Mouse (Mus musculus) thymus, adult 2 months (tissue): ENCODE data around the gene Ushbp1. TPM values are rescaled to one million over a fixed set of nuclear protein-coding genes. Genes with fewer than 3 reads are reported as not detected.

ENCODE experiments used
- DNase-seq: peaks from one replicate; pipeline ENCODE4 v3.0.0; 2021
- H3K27ac ChIP-seq: fragments of 200-500 bp; 2 replicates; pipeline ENCODE4 v1.5.1; 2012; ENCODE audit warnings: low read length, control low read depth; ENCODE audit not compliant: control insufficient read depth, insufficient read depth
- H3K27me3 ChIP-seq: fragments of 200-500 bp; 2 replicates; pipeline ENCODE4 v1.6.1; 2012; ENCODE audit warnings: mild to moderate bottlenecking, low read length, moderate library complexity, mixed read lengths; ENCODE audit not compliant: control insufficient read depth, insufficient read depth
- H3K36me3 ChIP-seq: fragments of 200-500 bp; 2 replicates; pipeline ENCODE4 v1.6.1; 2012; ENCODE audit warnings: mild to moderate bottlenecking, low read length, moderate library complexity; ENCODE audit not compliant: control insufficient read depth, insufficient read depth
- H3K4me1 ChIP-seq: fragments of 200-500 bp; replicated peaks from 2 replicates; pipeline ENCODE4 v1.6.1; 2012; ENCODE audit warnings: low read length; ENCODE audit not compliant: control insufficient read depth, insufficient read depth
- H3K4me3 ChIP-seq: fragments of 200-500 bp; 2 replicates; pipeline ENCODE4 v1.5.1; 2012; ENCODE audit warnings: mild to moderate bottlenecking, low read length, control low read depth, moderate library complexity; ENCODE audit not compliant: control insufficient read depth, insufficient read depth
- CTCF ChIP-seq: fragments of 200-500 bp; IDR thresholded peaks from 2 replicates; pipeline ENCODE4 v1.5.1; 2012; ENCODE audit warnings: mild to moderate bottlenecking, control low read depth, low read length, moderate library complexity, borderline replicate concordance; ENCODE audit not compliant: control insufficient read depth, poor library complexity, insufficient read depth; ENCODE audit errors: extremely low read depth
- POLR2A ChIP-seq: fragments of 200-500 bp; IDR thresholded peaks from 2 replicates; pipeline ENCODE4 v1.6.1; 2012; ENCODE audit warnings: mild to moderate bottlenecking, low read length, control low read depth, moderate library complexity; ENCODE audit not compliant: control insufficient read depth, poor library complexity, insufficient read depth; ENCODE audit errors: extremely low read depth
- WGBS: fragments of 180-500 bp; shearing (Covaris S2); methylation state at CpG from one replicate; pipeline ENCODE4 v1.1.7; 2018; 5-methylcytosine and 5-hydroxymethylcytosine counted together
- polyA plus RNA-seq: library from polyadenylated mRNA; depleted of rRNA; stranded (reverse); fragments of >200 nt; gene quantifications from 2 replicates; pipeline ENCODE4 v1.2.3, GENCODE M21; 2012

Gene Ushbp1
- polyA plus RNA-seq, 1 experiment: 13.6 TPM

- peak; percentile 97 for DNase-seq
Measured at GRCm38 (mm10) chr8:71371236-71371848, 24.3 kb downstream of the Ushbp1 start, which contains the start of gene Ocel1. TSS of gene Ocel1 (plus strand) at chr8:71371298.

DNA sequence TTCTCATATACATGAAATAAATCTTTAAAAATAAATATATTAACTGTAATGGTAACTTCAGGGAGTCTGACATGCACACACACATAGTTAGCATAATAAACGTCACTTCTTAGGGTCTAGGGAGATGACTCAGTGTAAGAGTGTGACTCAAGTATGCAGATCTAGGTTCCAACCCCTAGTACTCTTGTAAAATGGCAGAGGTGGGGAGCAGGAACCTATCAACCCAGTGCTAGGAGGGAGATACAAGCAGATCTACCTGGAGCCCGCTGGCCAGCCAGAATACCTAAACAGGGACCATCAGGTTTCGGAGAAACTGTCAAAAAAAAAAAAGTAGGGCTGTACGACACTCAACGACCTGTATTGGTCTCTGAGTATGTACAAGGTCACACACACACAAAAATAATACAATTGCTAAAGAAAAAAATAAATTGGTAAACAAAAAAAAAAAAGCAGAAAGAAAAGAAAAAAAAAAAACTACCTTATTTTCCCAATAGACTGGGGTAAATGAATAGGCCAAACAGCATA is 24.8 kb downstream of the Ushbp1 start:
- Histone ChIP-seq H3K27ac (no peak overlapping the region), H3K36me3 (no peaks in the 10 kb centered on the region), H3K4me1 (peaks cover 20% of the 10 kb centered on the region), H3K27me3 (no peaks in the 10 kb centered on the region), H3K4me3 (no peak overlapping the region)
- 28% methylated on average over 5 of the region's 5 CpGs for WGBS
- no peak for TF ChIP-seq POLR2A
- no peak for TF ChIP-seq CTCF
- DNase-seq: no peak

More at GRCm38 (mm10) chr8:71371236-71371848, 24.3 kb downstream of the Ushbp1 start, which contains the start of gene Ocel1:
- Histone ChIP-seq H3K4me3 (peak within 1 kb of the TSS; percentile 62), H3K4me1 (peaks cover 25% of the 10 kb centered on the region), H3K36me3 (no peaks in the 10 kb centered on the region), H3K27ac (peak within 1 kb of the TSS; percentile 13), H3K27me3 (no peaks in the 10 kb centered on the region)
- peak; percentile 100 for TF ChIP-seq CTCF
- peak; percentile 95 for TF ChIP-seq POLR2A
- under 1% methylated on average over 68 of the region's 68 CpGs for WGBS

- DNase-seq: no peak
- Histone ChIP-seq H3K4me1 (peaks cover 16% of the 10 kb centered on the region), H3K36me3 (no peaks in the 10 kb centered on the region), H3K27ac (no peak overlapping the region), H3K4me3 (no peak overlapping the region), H3K27me3 (no peaks in the 10 kb centered on the region)
- TF ChIP-seq CTCF: no peak
- TF ChIP-seq POLR2A: no peak
- WGBS: 96% methylated on average over 10 of the region's 10 CpGs
Measured at GRCm38 (mm10) chr8:71369040-71369718, 26.4 kb downstream of the Ushbp1 start.

DNA sequence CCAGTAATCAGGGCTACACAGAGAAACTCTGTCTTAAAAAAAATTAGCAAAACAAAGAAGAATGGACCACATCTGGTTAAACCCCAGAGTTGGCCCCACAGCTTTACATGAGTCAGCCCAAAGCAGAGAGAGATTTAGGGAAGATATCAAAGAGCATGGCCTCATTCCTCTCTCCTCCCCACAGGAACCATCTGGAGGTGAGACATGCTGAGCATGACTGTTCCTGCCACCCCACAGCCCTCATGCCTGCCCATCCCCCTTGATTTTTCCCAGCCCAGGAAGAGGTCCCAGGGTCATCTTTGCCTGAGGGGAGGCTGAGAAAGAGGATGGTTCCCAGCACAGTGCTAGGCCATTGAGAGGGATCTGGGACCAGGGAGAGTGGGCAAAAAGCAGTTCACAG is 27.2 kb downstream of the Ushbp1 start:
- no peak overlapping the region for H3K4me3 ChIP-seq
- H3K27me3 ChIP-seq: no peaks in the 10 kb centered on the region
- H3K36me3 ChIP-seq: no peaks in the 10 kb centered on the region
- no peak overlapping the region for H3K27ac ChIP-seq
- TF ChIP-seq CTCF: no peak
- no peak for TF ChIP-seq POLR2A
- no peak for DNase-seq
- H3K4me1 ChIP-seq: peaks cover 16% of the 10 kb centered on the region

GRCm38 (mm10) chr8:71367529-71368176 is 27.9 kb downstream of the Ushbp1 start:
- Histone ChIP-seq H3K4me1 (peaks cover 16% of the 10 kb centered on the region), H3K27ac (peak overlapping the region; percentile 4; the same call in 1 of the 2 replicates), H3K36me3 (no peaks in the 10 kb centered on the region), H3K4me3 (peak overlapping the region; percentile 73), H3K27me3 (no peaks in the 10 kb centered on the region)
- no peak for DNase-seq
- 25% methylated on average over 17 of the region's 17 CpGs for WGBS
- TF ChIP-seq CTCF (no peak), POLR2A (no peak)

- Histone ChIP-seq H3K27me3 (no peaks in the 10 kb centered on the region), H3K4me3 (peak within 1 kb of the TSS; percentile 73), H3K36me3 (no peaks in the 10 kb centered on the region), H3K4me1 (peaks cover 11% of the 10 kb centered on the region), H3K27ac (peak within 1 kb of the TSS; percentile 62)
- WGBS: under 1% methylated on average over 56 of the region's 56 CpGs
- DNase-seq: peak; percentile 92
- TF ChIP-seq CTCF: no peak
- TF ChIP-seq POLR2A: peak; percentile 40; the same call in 1 of the 2 replicates
Measured at GRCm38 (mm10) chr8:71366771-71367528, 28.7 kb downstream of the Ushbp1 start, which contains the start of gene Use1. TSS of gene Use1 (plus strand) at chr8:71366848.
